Mouse (Mus musculus) 416B (cell line): ENCODE measurements around the gene Ccdc177.
A peak's percentile ranks its signal among the peaks of the same experiment; 100 is the strongest.

Source experiments
- DNase-seq: peaks from one replicate; pipeline ENCODE4 v3.0.0; 2011; ENCODE audit warnings: low read depth

The Ccdc177 gene

DNA sequence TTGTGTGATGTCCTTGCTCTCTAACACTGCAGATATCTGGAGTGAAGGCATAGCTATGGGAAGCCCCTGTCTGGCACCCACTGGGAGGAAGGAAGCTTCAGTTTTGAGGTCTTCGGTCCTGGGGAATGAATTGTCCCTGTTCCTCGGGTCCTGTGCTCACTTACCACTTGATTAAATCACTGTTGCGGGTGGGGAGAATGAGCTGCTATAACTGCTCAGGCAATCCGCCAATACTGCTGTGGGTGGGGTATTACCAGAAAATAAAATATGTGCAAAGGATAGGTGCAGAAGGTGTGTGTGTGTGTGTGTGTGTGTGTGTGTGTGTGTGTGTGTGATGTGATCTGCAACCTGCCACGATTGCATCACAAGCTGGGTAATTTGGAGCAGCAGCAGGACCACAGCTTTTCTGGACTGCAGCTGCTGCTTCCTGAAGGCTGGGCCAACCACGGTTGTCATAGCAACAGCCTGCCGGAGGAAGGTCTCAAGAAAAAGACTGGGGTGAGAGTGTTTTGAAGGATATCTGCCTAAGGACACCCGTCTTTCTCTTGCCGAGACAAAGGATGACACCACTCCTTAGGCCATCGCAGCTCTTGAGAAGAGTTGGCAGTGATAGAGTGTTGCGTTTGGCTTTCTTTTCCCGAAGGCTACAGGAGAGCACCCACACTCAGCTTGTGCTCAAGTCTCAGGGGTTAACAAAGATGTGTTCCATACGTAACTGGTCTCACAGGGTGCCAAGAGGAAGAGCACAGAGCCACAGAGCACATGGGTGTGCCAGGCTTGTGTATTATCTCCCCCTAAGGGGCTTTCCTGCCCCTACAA is 23.8 kb downstream of the Ccdc177 start:
- DNase-seq = peak; percentile 81

DNA sequence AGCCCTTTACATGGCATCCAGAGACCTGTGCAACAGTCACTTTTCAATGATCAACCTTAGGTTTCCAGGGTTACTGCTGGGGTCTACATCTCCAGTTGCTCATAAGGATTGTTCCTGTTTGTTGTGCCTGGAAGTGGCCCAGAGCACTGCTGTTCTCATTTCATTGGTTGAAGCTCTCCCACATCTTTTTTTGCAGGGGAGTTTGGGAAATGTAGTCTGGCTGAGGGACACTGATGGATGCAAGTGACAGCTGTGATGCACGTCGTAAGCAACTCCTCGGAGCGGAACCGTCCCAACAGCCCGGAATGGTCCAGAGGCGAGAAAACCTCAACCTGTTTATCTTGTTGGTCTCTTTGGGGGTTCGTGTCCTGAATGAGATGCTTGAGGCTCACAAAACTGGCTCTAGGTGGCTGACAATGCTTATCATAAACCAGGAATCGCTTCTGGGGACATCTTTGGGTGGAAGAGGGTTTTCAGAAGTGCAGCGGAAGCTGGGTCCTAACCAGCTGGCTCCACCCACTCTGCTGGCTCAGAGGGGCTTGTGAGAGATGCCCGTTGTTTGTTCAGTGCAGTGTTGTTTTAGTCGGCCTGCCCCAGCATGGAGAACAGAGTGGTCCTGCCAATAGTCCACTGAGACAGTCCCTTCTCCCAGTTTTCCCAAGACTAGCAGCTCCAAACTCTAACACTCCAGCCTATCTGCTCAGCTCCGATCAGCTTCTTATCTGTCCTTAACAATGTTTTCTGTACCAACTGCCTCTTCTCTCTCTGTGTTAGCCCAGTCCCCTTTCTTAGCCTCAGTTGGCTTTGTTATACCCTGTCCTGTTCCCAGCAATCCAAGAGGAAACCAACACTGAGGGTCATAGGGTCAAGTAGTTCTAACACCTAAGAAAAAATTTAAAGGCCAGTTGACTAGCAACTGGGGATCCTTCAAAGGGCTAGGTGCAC is 25.7 kb downstream of the Ccdc177 start:
- no peak for DNase-seq

DNA sequence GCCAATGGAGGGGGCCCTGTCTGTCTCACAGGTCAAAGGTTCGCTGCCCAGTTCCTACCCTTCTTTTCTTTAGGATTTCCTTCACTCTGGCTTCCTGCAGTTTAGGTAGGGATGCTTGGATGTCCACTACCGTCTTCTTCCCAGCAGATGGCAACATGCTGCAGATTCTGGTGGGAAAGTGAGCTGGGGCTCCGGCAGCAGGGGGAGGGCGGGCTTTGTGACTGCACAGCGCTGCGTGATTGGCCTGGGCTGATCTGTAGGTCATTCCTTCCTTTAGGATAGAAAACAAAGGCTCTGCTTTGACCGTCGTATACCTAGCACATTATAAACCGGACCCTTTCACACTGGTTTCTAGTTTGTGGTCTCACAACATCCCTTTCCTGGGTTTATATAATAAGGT is 29.9 kb downstream of the Ccdc177 start:
- peak; percentile 80 for DNase-seq

DNA sequence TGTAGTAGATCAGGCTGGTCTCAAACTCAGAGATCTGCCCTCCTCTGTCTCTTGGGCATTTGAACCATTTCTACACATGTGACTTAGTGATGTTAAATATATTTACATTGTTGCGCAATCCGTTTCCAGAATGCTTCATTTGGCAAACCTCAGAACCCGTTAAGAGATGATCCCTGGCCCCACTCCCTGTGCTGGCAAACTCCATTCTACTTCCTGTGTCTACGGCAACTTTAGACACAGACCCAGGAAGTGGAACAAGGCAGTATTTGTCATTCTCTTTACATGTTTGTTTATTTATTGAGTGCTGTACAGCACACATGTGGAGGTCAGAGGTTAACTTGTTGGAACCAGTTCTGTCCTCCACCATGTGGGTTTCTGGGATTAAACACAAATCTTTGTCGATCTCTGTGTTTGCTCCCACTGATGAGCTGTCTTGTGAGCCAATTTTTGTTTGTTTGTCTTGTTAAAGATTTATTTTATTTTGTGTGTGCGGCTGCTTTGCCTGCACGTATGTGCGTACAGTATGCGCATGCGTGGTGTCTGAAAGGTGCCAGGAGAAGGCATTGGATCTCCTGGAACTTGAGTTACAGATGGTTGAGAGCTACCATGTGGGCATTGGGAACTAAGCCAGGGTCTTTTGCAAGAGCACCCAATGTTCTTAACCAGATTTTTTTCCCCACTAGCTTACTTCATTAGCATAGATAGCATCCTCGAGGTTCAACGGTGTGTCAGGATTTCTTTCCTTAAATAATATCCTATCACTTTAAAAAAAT is 30.5 kb downstream of the Ccdc177 start:
- peak; percentile 75 for DNase-seq

DNA sequence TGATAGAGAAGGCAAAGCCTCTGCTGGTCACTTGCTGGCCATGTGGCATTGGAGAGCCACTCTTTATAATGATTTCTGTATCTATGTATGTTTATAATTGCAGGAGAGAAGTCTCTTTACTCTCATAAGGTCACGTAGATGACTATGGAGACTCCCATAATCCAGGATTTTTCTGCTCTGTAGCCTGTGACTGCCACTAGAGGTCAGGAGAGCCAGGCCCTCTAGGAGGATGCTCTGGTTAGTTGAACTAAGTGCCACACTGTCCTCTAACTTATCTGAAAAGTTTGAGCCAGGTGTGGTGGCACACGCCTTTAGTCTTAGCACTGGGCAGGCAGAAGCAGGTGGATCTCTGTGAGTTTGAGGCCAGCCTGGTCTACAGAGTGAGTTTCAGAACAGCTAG is 31.7 kb downstream of the Ccdc177 start:
- DNase-seq = peak; percentile 45

DNA sequence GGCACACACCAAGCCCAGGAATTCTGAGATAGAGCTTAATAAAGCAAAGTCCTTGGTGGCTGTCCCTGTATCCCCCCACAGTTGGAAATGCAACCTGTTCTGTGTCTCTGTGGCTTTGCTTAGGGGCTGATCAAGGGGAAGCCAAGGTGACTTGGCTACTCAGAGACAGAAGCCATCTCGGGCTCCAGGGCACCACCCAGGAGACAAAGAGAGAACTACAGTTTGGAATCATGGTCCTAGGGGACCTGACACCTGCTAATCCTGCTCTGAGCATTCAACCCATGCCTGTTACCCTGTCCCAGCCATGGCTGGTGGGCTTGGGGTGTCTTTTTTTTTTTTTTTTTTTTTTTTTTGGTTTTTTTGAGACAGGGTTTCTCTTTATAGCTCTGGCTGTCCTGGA is 32.3 kb downstream of the Ccdc177 start:
- DNase-seq = no peak

DNA sequence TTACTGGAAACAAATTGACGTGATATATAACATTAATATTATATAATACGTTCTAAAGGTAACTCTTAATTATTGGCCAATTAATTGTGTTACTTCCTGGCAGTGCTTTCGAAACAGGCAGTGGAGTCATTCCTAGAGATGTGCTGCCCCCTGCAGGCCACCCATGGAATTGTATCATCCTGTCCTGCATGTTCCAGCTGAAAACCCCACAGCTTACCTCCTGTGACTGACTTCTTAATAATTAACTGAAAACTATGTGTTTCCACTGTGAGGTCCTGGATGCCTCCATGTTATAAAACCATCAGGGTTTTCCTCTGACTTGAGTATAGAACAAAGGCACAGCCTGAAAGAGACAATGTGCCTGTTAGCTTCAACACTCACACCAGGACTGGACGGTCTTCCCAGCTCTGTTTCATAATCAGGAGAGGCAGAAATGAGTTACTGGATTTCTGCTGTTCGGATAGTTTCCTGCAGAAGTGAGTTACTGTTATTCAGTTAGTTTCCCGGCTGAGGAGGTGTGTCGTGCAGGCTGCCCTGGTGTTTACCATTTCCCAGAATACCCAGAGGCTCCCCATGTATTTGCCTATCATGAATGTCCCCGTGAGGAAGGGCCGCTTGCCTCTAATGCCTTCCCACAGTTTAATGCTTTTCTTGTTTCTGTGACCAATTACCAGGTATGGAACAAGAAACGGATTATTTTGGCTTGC is 35.5 kb downstream of the Ccdc177 start:
- DNase-seq = peak; percentile 79

DNA sequence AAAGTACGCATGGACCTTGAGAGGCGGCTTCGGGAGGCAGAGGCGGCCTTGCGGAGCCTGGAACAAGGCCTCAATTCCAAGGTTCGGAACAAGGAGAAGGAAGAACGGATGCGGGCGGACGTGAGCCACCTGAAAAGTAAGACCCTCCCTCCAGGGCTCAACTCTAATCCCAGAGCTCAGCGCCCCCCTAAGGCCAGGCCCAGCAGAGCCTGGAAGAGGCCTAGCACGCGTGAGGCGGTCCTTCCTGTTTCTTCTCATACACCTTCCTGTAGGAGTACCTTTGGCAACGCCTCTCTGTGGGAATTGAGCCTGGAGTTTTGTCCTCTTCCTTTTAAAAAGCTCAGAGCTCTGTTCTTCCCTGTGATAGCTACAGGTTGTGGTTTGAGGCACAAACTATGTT is 39.0 kb downstream of the Ccdc177 start:
- DNase-seq = no peak

DNA sequence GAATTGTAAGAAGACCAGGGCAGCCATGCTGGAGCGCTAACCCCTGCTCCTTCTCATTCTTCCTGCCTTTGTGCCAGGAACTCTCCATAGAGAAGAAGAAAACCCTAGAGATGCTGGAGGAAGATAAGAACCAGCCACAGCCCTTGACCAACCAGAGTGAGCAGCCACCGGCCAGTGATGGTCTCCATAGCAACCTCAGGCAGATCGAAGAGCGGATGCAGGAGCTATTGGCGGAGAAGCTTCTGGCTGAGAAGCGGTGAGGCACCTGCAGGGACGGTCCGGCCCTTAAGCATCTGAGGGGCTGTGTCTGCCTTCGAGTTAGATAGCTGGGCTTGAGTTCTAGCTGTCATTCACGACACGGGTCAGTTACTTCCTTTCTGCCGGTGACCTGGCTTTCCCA is 40.0 kb downstream of the Ccdc177 start:
- DNase-seq = no peak

DNA sequence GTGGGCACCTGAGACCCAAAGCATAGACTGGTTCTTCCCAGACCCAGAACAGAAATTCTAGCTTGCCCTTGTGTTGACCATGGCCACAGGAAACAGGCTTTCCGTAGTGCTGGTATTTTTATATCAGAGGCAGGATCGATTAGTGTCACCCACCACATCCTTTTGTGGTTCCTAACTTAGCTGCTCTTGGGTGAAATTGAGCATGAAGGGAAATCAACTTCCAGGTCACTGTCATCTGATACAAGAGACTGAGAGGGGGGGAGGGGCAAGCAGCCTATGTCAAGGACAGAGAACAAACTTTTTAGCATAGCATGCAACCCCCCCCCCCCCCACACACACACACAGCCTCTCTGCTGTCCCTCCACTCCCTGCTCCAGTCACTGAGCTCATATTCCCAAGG is 41.3 kb downstream of the Ccdc177 start:
- DNase-seq = peak; percentile 93

DNA sequence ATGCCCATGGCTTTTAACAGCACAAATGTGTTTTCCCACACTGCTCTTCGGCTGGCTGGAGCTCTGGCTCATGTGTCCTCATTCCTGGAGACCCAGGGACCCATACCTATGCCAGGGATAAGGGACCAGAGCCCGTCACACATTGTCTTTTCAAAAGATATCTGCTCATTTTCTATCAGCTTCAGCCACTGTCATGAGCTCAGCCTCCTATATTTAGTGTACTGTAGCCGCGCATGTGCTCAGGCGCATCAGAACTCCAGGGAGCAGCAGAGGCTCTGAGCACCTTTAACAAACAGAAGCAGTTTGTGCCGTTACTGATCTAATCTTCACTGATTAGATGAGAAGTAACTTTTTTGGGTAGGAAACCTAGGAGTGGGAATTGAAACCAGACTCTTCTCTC is 44.6 kb downstream of the Ccdc177 start:
- DNase-seq = no peak

DNA sequence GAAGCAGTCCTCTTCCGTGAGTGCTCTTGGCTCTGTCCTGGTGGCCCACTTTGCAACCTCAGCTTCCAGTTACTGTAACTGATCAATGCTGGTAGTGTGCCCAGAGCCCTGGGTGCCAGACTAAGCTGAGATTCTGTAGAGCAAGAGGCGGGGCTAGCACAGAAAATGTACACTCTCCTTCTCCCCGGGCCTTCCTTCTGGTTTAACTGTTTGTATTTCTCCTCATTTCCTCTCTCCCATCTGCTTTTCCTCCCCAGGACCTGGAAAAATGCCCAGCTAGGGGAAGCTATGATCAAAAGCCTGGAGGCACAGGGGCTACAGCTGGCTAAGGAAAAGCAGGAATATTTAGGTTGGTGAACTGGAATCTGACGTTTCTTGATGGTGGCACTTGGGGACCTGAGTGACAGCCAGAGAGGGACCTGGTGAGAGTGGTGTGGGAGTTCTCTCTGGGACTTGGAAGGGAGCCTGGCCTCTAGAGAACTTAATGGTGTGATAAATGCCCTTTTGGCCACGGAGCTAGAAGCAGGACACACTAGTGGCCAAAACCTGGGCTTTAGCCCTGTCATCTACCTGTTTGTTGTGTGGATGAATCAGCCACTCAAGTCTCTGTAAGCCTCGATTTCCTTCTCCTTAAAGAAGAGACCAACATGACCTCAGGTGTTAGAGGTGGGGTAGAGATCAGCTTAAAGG is 53.4 kb downstream of the Ccdc177 start:
- no peak for DNase-seq

DNA sequence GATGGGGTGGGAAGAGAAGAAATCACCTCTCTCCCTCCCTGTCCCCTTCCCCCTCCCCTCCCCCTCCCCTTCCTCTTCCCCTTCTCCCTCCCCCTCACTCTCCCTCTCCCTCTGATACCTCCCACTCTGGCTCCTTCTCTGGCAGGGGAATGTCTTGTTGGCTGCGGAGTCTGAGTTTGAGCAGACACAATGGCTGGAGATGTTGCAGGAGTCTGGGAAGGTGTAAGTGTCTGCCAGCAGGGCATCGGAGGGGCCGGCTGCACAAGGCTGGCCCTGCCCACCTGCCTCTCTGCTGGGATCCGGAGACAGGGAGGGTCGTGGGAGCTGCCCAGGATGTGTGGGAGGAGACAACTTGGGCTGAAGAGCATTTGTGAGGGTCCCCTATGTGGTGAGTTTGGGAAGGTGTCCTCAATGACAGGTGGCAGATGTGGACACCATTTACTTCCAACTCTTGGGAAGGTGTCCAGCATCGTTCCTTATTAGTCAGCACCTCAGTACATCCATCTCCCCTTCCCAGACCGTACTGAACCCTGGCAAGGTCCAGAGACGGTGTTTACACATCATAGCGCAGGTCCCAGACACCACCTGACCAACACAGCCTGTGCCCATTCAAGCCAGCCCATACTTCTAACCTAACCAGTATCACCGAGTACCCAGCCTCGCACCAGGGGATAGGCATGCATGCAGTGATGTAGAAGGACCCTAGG is 54.1 kb downstream of the Ccdc177 start:
- no peak for DNase-seq
